Mouse (Mus musculus) bone marrow, adult 2 months (tissue): Measurements from ENCODE around the gene Oaz3.

Experiments
- CTCF ChIP-seq: fragments of 200-500 bp; IDR thresholded peaks from 2 replicates; pipeline ENCODE4 v1.5.1; 2011; ENCODE audit warnings: low read length, control low read depth; ENCODE audit not compliant: control insufficient read depth, insufficient read depth
- POLR2A ChIP-seq: fragments of 200-500 bp; IDR thresholded peaks from 2 replicates; pipeline ENCODE4 v1.6.1; 2011; ENCODE audit warnings: low read depth, mild to moderate bottlenecking, control low read depth, low read length, borderline replicate concordance; ENCODE audit not compliant: control insufficient read depth

DNA sequence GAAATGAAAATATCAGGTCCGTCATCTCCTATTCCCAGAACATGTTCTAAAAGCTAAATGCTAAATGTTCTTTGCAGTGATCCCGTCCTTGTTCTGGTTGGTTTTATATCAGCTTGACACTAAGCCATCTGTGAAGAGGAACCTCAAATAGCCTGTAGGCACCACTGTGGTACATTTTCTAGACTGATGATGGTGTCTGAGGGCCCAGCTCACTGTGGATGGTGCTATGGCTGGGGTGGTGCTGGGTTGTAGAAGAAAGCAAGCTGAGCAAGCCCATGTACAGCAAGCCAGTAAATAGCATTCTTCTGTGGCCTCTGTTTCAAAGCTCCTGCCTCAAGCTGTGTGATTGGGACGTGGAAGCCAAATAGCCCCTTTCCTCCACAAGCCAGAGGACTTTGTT, 13.3 kb upstream of the Oaz3 start:
- TF ChIP-seq CTCF: no peak
- TF ChIP-seq POLR2A: no peak
